Mouse (Mus musculus) midbrain, postnatal 0 days (tissue): ENCODE measurements at regions not wholly inside any gene's neighbourhood (a gene's known extent, or its start where the extent isn't known, plus 50 kb on each side); places are given as distances from the start of the nearest gene placed in this dataset.

Source experiments
- ATAC-seq: fragments of 200-750 bp; cut with Nextera tagmentation; 2 replicates; pipeline ENCODE4 v1.8.0; 2017; ENCODE audit warnings: moderate number of reproducible peaks, mild to moderate bottlenecking, moderate TSS enrichment, moderate library complexity; ENCODE audit not compliant: low FRiP score
- DNase-seq: peaks from one replicate; pipeline ENCODE4 v3.0.0-alpha.2; 2015; ENCODE audit warnings: low spot score
- H3K27ac ChIP-seq: fragments of 300-500 bp; sonication (generic); 2 replicates; pipeline ENCODE4 v1.5.1; 2014; ENCODE audit warnings: low read depth, mild to moderate bottlenecking, low read length, mixed read lengths
- H3K27me3 ChIP-seq: fragments of 300-500 bp; sonication (generic); 2 replicates; pipeline ENCODE4 v1.6.1; 2014; ENCODE audit warnings: low read length, control low read depth, mixed read lengths; ENCODE audit not compliant: insufficient read depth
- H3K36me3 ChIP-seq: fragments of 300-500 bp; sonication (generic); 2 replicates; pipeline ENCODE4 v1.6.1; 2014; ENCODE audit warnings: low read length, control low read depth, mixed read lengths; ENCODE audit not compliant: insufficient read depth
- H3K4me1 ChIP-seq: fragments of 300-500 bp; sonication (generic); 2 replicates; pipeline ENCODE4 v1.6.1; 2014; ENCODE audit warnings: mild to moderate bottlenecking, control low read depth, antibody characterized with exemption, low read length, mixed read lengths; ENCODE audit not compliant: insufficient read depth
- H3K4me2 ChIP-seq: fragments of 300-500 bp; sonication (generic); 2 replicates; pipeline ENCODE4 v1.6.1; 2014; ENCODE audit warnings: low read depth, mild to moderate bottlenecking, low read length, mixed read lengths; ENCODE audit not compliant: poor library complexity, severe bottlenecking
- H3K4me3 ChIP-seq: fragments of 300-500 bp; sonication (generic); 2 replicates; pipeline ENCODE4 v1.5.1; 2014; ENCODE audit warnings: low read depth, mild to moderate bottlenecking, low read length, moderate library complexity
- H3K9ac ChIP-seq: fragments of 300-500 bp; sonication (generic); replicated peaks from 2 replicates; pipeline ENCODE4 v1.6.1; 2014; ENCODE audit warnings: mild to moderate bottlenecking, low read length, moderate library complexity, mixed read lengths; ENCODE audit not compliant: poor library complexity, severe bottlenecking
- H3K9me3 ChIP-seq: fragments of 300-500 bp; sonication (generic); 2 replicates; pipeline ENCODE4 v1.6.1; 2016; ENCODE audit warnings: low read length, control low read depth
- CTCF ChIP-seq: IDR thresholded peaks from 2 replicates; pipeline ENCODE4 v1.5.1; 2016; ENCODE audit warnings: antibody characterized with exemption, mild to moderate bottlenecking
- WGBS: fragments of 180-500 bp; shearing (Covaris S2); extraction: QIAGEN DNeasy Blood & Tissue Kit; methylation state at CpG from one replicate; pipeline ENCODE4 v1.1.7; 2014; 5-methylcytosine and 5-hydroxymethylcytosine counted together

GRCm38 (mm10) chr3:61423945-61424344, 58.2 kb upstream of the B430305J03Rik start:
- 66% methylated on average over 5 of the region's 5 CpGs for WGBS
- no peaks in the 10 kb centered on the region for H3K4me1 ChIP-seq
- no peaks in the 10 kb centered on the region for H3K36me3 ChIP-seq
- no peaks in the 10 kb centered on the region for H3K27me3 ChIP-seq
- ATAC-seq (no peak), DNase-seq (peak; percentile 21)
- no peak overlapping the region for H3K4me3 ChIP-seq
- no peak overlapping the region for H3K27ac ChIP-seq
- no peak for TF ChIP-seq CTCF
- H3K9ac ChIP-seq: no peak overlapping the region
- no peak overlapping the region for H3K4me2 ChIP-seq
- no peaks in the 10 kb centered on the region for H3K9me3 ChIP-seq

- Histone ChIP-seq H3K4me1 (no peaks in the 10 kb centered on the region), H3K27me3 (no peaks in the 10 kb centered on the region), H3K9ac (no peak overlapping the region), H3K27ac (no peak overlapping the region), H3K9me3 (no peaks in the 10 kb centered on the region), H3K36me3 (no peaks in the 10 kb centered on the region), H3K4me3 (no peak overlapping the region), H3K4me2 (no peak overlapping the region)
- no peak for DNase-seq
- TF ChIP-seq CTCF: no peak
- 64% methylated on average over 3 of the region's 3 CpGs for WGBS
- no peak for ATAC-seq
Observed at GRCm38 (mm10) chr3:61419706-61420105, 54.0 kb upstream of the B430305J03Rik start.

GRCm38 (mm10) chr3:61418096-61418495, 52.3 kb upstream of the B430305J03Rik start:
- Histone ChIP-seq H3K4me3 (no peak overlapping the region), H3K36me3 (no peaks in the 10 kb centered on the region), H3K4me2 (no peak overlapping the region), H3K27me3 (no peaks in the 10 kb centered on the region), H3K9me3 (no peaks in the 10 kb centered on the region), H3K4me1 (no peaks in the 10 kb centered on the region), H3K9ac (no peak overlapping the region), H3K27ac (no peak overlapping the region)
- peak; percentile 56 for DNase-seq
- 68% methylated on average over 3 of the region's 3 CpGs for WGBS
- no peak for TF ChIP-seq CTCF
- no peak for ATAC-seq
